Mouse (Mus musculus): ENCODE measurements around the gene Dgat2. TPM values are rescaled to one million over a fixed set of nuclear protein-coding genes. Genes with fewer than 3 reads are reported as not detected.
A peak's percentile ranks its signal among the peaks of the same experiment; 100 is the strongest.

Gene Dgat2
- polyA plus RNA-seq, 1 experiment: 0.56 TPM

- no peak for TF ChIP-seq POLR2A (IDR thresholded peaks at IDR 0.05; ENCODE audit: borderline replicate concordance, low read depth, low read length)
- TF ChIP-seq CTCF (IDR thresholded peaks at IDR 0.05; ENCODE audit: low read depth, low read length): no peak
- Histone ChIP-seq H3K4me3 (ENCODE audit: insufficient read depth, low read length) (no peak overlapping the region), H3K27ac (ENCODE audit: insufficient read depth, low read depth, low read length) (peak overlapping the region; percentile 39), H3K4me1 (ENCODE audit: control insufficient read depth, insufficient read depth, low read length) (peaks cover 71% of the 10 kb centered on the region)
These were observed 49.9 kb downstream of the Dgat2 start for GRCm38 (mm10) chr7:99132597-99132996.

GRCm38 (mm10) chr7:99131819-99132353 is 50.6 kb downstream of the Dgat2 start:
- peak overlapping the region; percentile 39; the same call in 1 of the 2 replicates for H3K27ac ChIP-seq (ENCODE audit: insufficient read depth, low read depth, low read length)
- no peak for TF ChIP-seq POLR2A (IDR thresholded peaks at IDR 0.05; ENCODE audit: borderline replicate concordance, low read depth, low read length)
- TF ChIP-seq CTCF (IDR thresholded peaks at IDR 0.05; ENCODE audit: low read depth, low read length): no peak

GRCm38 (mm10) chr7:99128965-99129364 is 53.6 kb downstream of the Dgat2 start:
- H3K4me3 ChIP-seq (ENCODE audit: insufficient read depth, low read length): no peak overlapping the region
- no peak overlapping the region for H3K27ac ChIP-seq (ENCODE audit: insufficient read depth, low read depth, low read length)
- peaks cover 48% of the 10 kb centered on the region for H3K4me1 ChIP-seq (ENCODE audit: control insufficient read depth, insufficient read depth, low read length)
- TF ChIP-seq POLR2A (IDR thresholded peaks at IDR 0.05; ENCODE audit: borderline replicate concordance, low read depth, low read length): no peak
- TF ChIP-seq CTCF (IDR thresholded peaks at IDR 0.05; ENCODE audit: low read depth, low read length): no peak

More at GRCm38 (mm10) chr7:99131819-99132353, 50.6 kb downstream of the Dgat2 start:
- Histone ChIP-seq H3K4me3 (ENCODE audit: insufficient read depth, low read length) (no peak overlapping the region), H3K4me1 (ENCODE audit: control insufficient read depth, insufficient read depth, low read length) (peaks cover 71% of the 10 kb centered on the region)

GRCm38 (mm10) chr7:99128020-99128950 is 54.2 kb downstream of the Dgat2 start:
- peaks cover 54% of the 10 kb centered on the region for H3K4me1 ChIP-seq (ENCODE audit: control insufficient read depth, insufficient read depth, low read length)
- TF ChIP-seq CTCF (IDR thresholded peaks at IDR 0.05; ENCODE audit: low read depth, low read length): no peak
- TF ChIP-seq POLR2A (IDR thresholded peaks at IDR 0.05; ENCODE audit: borderline replicate concordance, low read depth, low read length): no peak
- H3K27ac ChIP-seq (ENCODE audit: insufficient read depth, low read depth, low read length): no peak overlapping the region
- H3K4me3 ChIP-seq (ENCODE audit: insufficient read depth, low read length): no peak overlapping the region

- Histone ChIP-seq H3K4me1 (ENCODE audit: control insufficient read depth, insufficient read depth, low read length) (peaks cover 48% of the 10 kb centered on the region), H3K27ac (ENCODE audit: insufficient read depth, low read depth, low read length) (no peak overlapping the region), H3K4me3 (ENCODE audit: insufficient read depth, low read length) (no peak overlapping the region)
- TF ChIP-seq CTCF (IDR thresholded peaks at IDR 0.05; ENCODE audit: low read depth, low read length): no peak
- no peak for TF ChIP-seq POLR2A (IDR thresholded peaks at IDR 0.05; ENCODE audit: borderline replicate concordance, low read depth, low read length)
These were observed 56.5 kb downstream of the Dgat2 start for GRCm38 (mm10) chr7:99126057-99126456.

- Histone ChIP-seq H3K4me1 (ENCODE audit: control insufficient read depth, insufficient read depth, low read length) (peaks cover 41% of the 10 kb centered on the region), H3K27ac (ENCODE audit: insufficient read depth, low read depth, low read length) (no peak overlapping the region), H3K4me3 (ENCODE audit: insufficient read depth, low read length) (no peak overlapping the region)
- TF ChIP-seq CTCF (IDR thresholded peaks at IDR 0.05; ENCODE audit: low read depth, low read length) (no peak), POLR2A (IDR thresholded peaks at IDR 0.05; ENCODE audit: borderline replicate concordance, low read depth, low read length) (no peak)
These were observed 59.9 kb downstream of the Dgat2 start for GRCm38 (mm10) chr7:99122651-99123050.

- no peak overlapping the region for H3K4me3 ChIP-seq (ENCODE audit: insufficient read depth, low read length)
- H3K27ac ChIP-seq (ENCODE audit: insufficient read depth, low read depth, low read length): no peak overlapping the region
- H3K4me1 ChIP-seq (ENCODE audit: control insufficient read depth, insufficient read depth, low read length): peaks cover 38% of the 10 kb centered on the region
- TF ChIP-seq CTCF (IDR thresholded peaks at IDR 0.05; ENCODE audit: low read depth, low read length) (no peak), POLR2A (IDR thresholded peaks at IDR 0.05; ENCODE audit: borderline replicate concordance, low read depth, low read length) (no peak)
These were observed 61.5 kb downstream of the Dgat2 start for GRCm38 (mm10) chr7:99120865-99121521.

- no peak overlapping the region for H3K27ac ChIP-seq (ENCODE audit: insufficient read depth, low read depth, low read length)
- peaks cover 38% of the 10 kb centered on the region for H3K4me1 ChIP-seq (ENCODE audit: control insufficient read depth, insufficient read depth, low read length)
- TF ChIP-seq CTCF (IDR thresholded peaks at IDR 0.05; ENCODE audit: low read depth, low read length): no peak
- no peak for TF ChIP-seq POLR2A (IDR thresholded peaks at IDR 0.05; ENCODE audit: borderline replicate concordance, low read depth, low read length)
- H3K4me3 ChIP-seq (ENCODE audit: insufficient read depth, low read length): no peak overlapping the region
These were observed 62.4 kb downstream of the Dgat2 start for GRCm38 (mm10) chr7:99120082-99120481.

GRCm38 (mm10) chr7:99116781-99117180 is 65.7 kb downstream of the Dgat2 start:
- H3K4me3 ChIP-seq (ENCODE audit: insufficient read depth, low read length): no peak overlapping the region
- H3K4me1 ChIP-seq (ENCODE audit: control insufficient read depth, insufficient read depth, low read length): peaks cover 30% of the 10 kb centered on the region
- no peak for TF ChIP-seq CTCF (IDR thresholded peaks at IDR 0.05; ENCODE audit: low read depth, low read length)
- H3K27ac ChIP-seq (ENCODE audit: insufficient read depth, low read depth, low read length): no peak overlapping the region

Data from bone marrow macrophage, adult 2 months (primary cell).